Mouse (Mus musculus) MEL (cell line): ENCODE measurements around the gene Igfbp1. TPM values are rescaled to one million over a fixed set of nuclear protein-coding genes. Genes with fewer than 3 reads are reported as not detected.

ENCODE experiments used
- DNase-seq: peaks from one replicate; pipeline ENCODE4 v3.0.0; 2011; ENCODE audit warnings: low read depth, low spot score
- H3K27ac ChIP-seq: 2 replicates; pipeline ENCODE4 v1.5.1; 2012; ENCODE audit warnings: low read depth, mild to moderate bottlenecking, control low read depth, low read length, moderate library complexity; ENCODE audit not compliant: control insufficient read depth
- H3K27me3 ChIP-seq, 2 experiments: fragments of 150-350 bp in 1 of 2; sonication (generic) in 1 of 2; 2 replicates each; pipeline ENCODE4 v1.6.1; 2012; ENCODE audit warnings: low read length in 2 of 2, mild to moderate bottlenecking in 2 of 2, improper control_type of control experiment in 1 of 2, moderate library complexity in 1 of 2; ENCODE audit not compliant: insufficient read depth in 2 of 2, control insufficient read depth in 1 of 2
- H3K36me3 ChIP-seq, 2 experiments: 2 replicates each; pipeline ENCODE4 v1.6.1; 2012 to 2014; ENCODE audit warnings: low read length in 2 of 2, improper control_type of control experiment in 1 of 2, inconsistent platforms in 1 of 2, mild to moderate bottlenecking in 1 of 2; ENCODE audit not compliant: insufficient read depth in 2 of 2, control insufficient read depth in 1 of 2
- H3K4me1 ChIP-seq, 2 experiments: fragments of 150-350 bp in 1 of 2; sonication (generic) in 1 of 2; 2 replicates each; pipeline ENCODE4 v1.6.1; 2012; ENCODE audit warnings: low read length in 2 of 2, improper control_type of control experiment in 1 of 2, mild to moderate bottlenecking in 1 of 2; ENCODE audit not compliant: insufficient read depth in 2 of 2, control insufficient read depth in 1 of 2
- H3K4me3 ChIP-seq, 2 experiments: fragments of 150-350 bp in 1 of 2; sonication (generic) in 1 of 2; 2 replicates each; pipeline ENCODE4 v1.5.1; 2012; ENCODE audit warnings: low read depth in 2 of 2, low read length in 2 of 2, mild to moderate bottlenecking in 2 of 2, moderate library complexity in 2 of 2, control low read depth in 1 of 2, improper control_type of control experiment in 1 of 2; ENCODE audit not compliant: control insufficient read depth in 1 of 2, insufficient read depth in 1 of 2
- H3K79me2 ChIP-seq: 2 replicates; pipeline ENCODE4 v1.6.1; 2012; ENCODE audit warnings: mild to moderate bottlenecking, low read length, moderate library complexity; ENCODE audit not compliant: control insufficient read depth, poor library complexity, insufficient read depth
- H3K9ac ChIP-seq: 2 replicates; pipeline ENCODE4 v1.6.1; 2012; ENCODE audit warnings: low read depth, mild to moderate bottlenecking, control low read depth, low read length, moderate library complexity; ENCODE audit not compliant: control insufficient read depth, poor library complexity, severe bottlenecking
- H3K9me3 ChIP-seq: fragments of 150-350 bp; sonication (generic); replicated peaks from 2 replicates; pipeline ENCODE4 v1.6.1; 2012; ENCODE audit warnings: mild to moderate bottlenecking, low read length, improper control_type of control experiment, moderate library complexity; ENCODE audit not compliant: insufficient read depth
- CHD1 ChIP-seq: IDR thresholded peaks from 2 replicates; pipeline ENCODE4 v1.6.1; 2012; ENCODE audit warnings: low read depth, mild to moderate bottlenecking, inconsistent platforms, low read length, improper control_type of control experiment
- ETS1 ChIP-seq: IDR thresholded peaks from 2 replicates; pipeline ENCODE4 v1.6.1; 2012; ENCODE audit warnings: low read depth, mild to moderate bottlenecking, inconsistent platforms, low read length, improper control_type of control experiment, moderate library complexity
- GATA1 ChIP-seq: IDR thresholded peaks from 2 replicates; pipeline ENCODE4 v1.6.1; 2011; ENCODE audit warnings: low read depth, low read length, improper control_type of control experiment
- KAT2A ChIP-seq: conservative IDR thresholded peaks from 2 replicates; pipeline ENCODE4 v1.6.1; 2012; ENCODE audit warnings: low read depth, low read length, improper control_type of control experiment, inconsistent platforms
- MAZ ChIP-seq: IDR thresholded peaks from 2 replicates; pipeline ENCODE4 v1.6.1; 2012; ENCODE audit warnings: low read depth, mild to moderate bottlenecking, inconsistent platforms, low read length, improper control_type of control experiment
- MEF2A ChIP-seq: IDR thresholded peaks from 2 replicates; pipeline ENCODE4 v1.6.1; 2014; ENCODE audit warnings: low read depth, mild to moderate bottlenecking, inconsistent platforms, low read length, improper control_type of control experiment; ENCODE audit not compliant: poor library complexity, insufficient replicate concordance, severe bottlenecking; ENCODE audit errors: extremely low read depth
- MXI1 ChIP-seq: IDR thresholded peaks from 2 replicates; pipeline ENCODE4 v1.6.1; 2011; ENCODE audit warnings: mild to moderate bottlenecking, low read depth, low read length, improper control_type of control experiment
- MYB ChIP-seq: IDR thresholded peaks from 2 replicates; pipeline ENCODE4 v1.6.1; 2011; ENCODE audit warnings: mild to moderate bottlenecking, low read depth, low read length, improper control_type of control experiment
- MYC ChIP-seq: IDR thresholded peaks from 2 replicates; pipeline ENCODE4 v1.6.1; 2011; ENCODE audit warnings: low read depth, mild to moderate bottlenecking, low read length, improper control_type of control experiment, moderate library complexity
- NRF1 ChIP-seq: IDR thresholded peaks from 2 replicates; pipeline ENCODE4 v1.6.1; 2014; ENCODE audit warnings: low read depth, mild to moderate bottlenecking, inconsistent platforms, low read length, improper control_type of control experiment, moderate library complexity; ENCODE audit not compliant: poor library complexity, insufficient read depth, severe bottlenecking
- POLR2A ChIP-seq, 2 experiments: IDR thresholded peaks; 2 replicates each; pipeline ENCODE4 v1.6.1; 2011 to 2012; ENCODE audit warnings: low read length in 2 of 2, mild to moderate bottlenecking in 2 of 2, control low read depth in 1 of 2, improper control_type of control experiment in 1 of 2, low read depth in 1 of 2, moderate library complexity in 1 of 2; ENCODE audit not compliant: control insufficient read depth in 1 of 2, insufficient read depth in 1 of 2, poor library complexity in 1 of 2
- POLR2AphosphoS2 ChIP-seq: IDR thresholded peaks from 2 replicates; pipeline ENCODE4 v1.6.1; 2011; ENCODE audit warnings: low read length, improper control_type of control experiment
- SMC3 ChIP-seq: IDR thresholded peaks from 2 replicates; pipeline ENCODE4 v1.6.1; 2011; ENCODE audit warnings: low read depth, low read length, improper control_type of control experiment
- TCF12 ChIP-seq: IDR thresholded peaks from 2 replicates; pipeline ENCODE4 v1.6.1; 2014; ENCODE audit warnings: low read depth, mild to moderate bottlenecking, inconsistent platforms, low read length, improper control_type of control experiment, moderate library complexity
- UBTF ChIP-seq: IDR thresholded peaks from 2 replicates; pipeline ENCODE4 v1.6.1; 2012; ENCODE audit warnings: low read depth, mild to moderate bottlenecking, inconsistent platforms, low read length, improper control_type of control experiment, moderate library complexity, borderline replicate concordance; ENCODE audit not compliant: insufficient read depth
- ZC3H11A ChIP-seq: IDR thresholded peaks from 2 replicates; pipeline ENCODE4 v1.6.1; 2012; ENCODE audit warnings: low read depth, mild to moderate bottlenecking, inconsistent platforms, low read length, improper control_type of control experiment
- polyA plus RNA-seq, 2 experiments: library from polyadenylated mRNA; stranded (reverse) in 1 of 2; unstranded in 1 of 2; fragments of >175 nt in 1 of 2; fragments of >200 nt in 1 of 2; gene quantifications; 2 replicates each; pipeline versions ENCODE4 v1.2.1 to v1.2.4; 2012; ENCODE audit warnings: low replicate concordance in 2 of 2, low read depth in 1 of 2; ENCODE audit not compliant: insufficient read length in 2 of 2, insufficient read depth in 1 of 2, missing spikeins in 1 of 2
- total RNA-seq: library from RNA; depleted of rRNA; stranded (reverse); fragments of 300-350 nt; gene quantifications from 2 replicates; pipeline ENCODE4 v1.2.3, GENCODE M21; 2012

Igfbp1 gene
- total and polyA plus RNA-seq, 3 experiments = not detected

GRCm38 (mm10) chr11:7198006-7198405 lies 424 bp downstream of the Igfbp1 start:
- no peaks in the 10 kb centered on the region for H3K79me2 ChIP-seq
- H3K9ac ChIP-seq = no peak overlapping the region
- no peak for DNase-seq
- H3K27ac ChIP-seq = no peak overlapping the region
- no peaks in the 10 kb centered on the region for H3K36me3 ChIP-seq
- no peak overlapping the region for H3K4me3 ChIP-seq
- no peaks in the 10 kb centered on the region for H3K4me1 ChIP-seq
- no peak for TF ChIP-seq MEF2A
- TF ChIP-seq MYC = no peak
- no peak for TF ChIP-seq MAZ
- TF ChIP-seq KAT2A = no peak
- no peak for TF ChIP-seq CHD1
- no peak for TF ChIP-seq TCF12
- TF ChIP-seq POLR2A (IDR thresholded peaks at IDR 0.05; ENCODE audit: control insufficient read depth in 1 of 2, insufficient read depth in 1 of 2, low read depth in 1 of 2, low read length in 2 of 2, poor library complexity in 1 of 2) = no peak
- no peak for TF ChIP-seq GATA1
- no peak for TF ChIP-seq MYB
- TF ChIP-seq NRF1 = no peak
- no peak for TF ChIP-seq ZC3H11A
- no peak for TF ChIP-seq POLR2AphosphoS2
- H3K9me3 ChIP-seq = no peaks in the 10 kb centered on the region
- H3K27me3 ChIP-seq = no peaks in the 10 kb centered on the region

GRCm38 (mm10) chr11:7198481-7199256 lies 1.1 kb downstream of the Igfbp1 start:
- TF ChIP-seq MEF2A (no peak), ETS1 (no peak), UBTF (no peak), ZC3H11A (no peak), MXI1 (no peak), MYC (no peak), SMC3 (no peak)

More at GRCm38 (mm10) chr11:7198481-7199256, 1.1 kb downstream of the Igfbp1 start:
- H3K4me3 ChIP-seq = no peak overlapping the region
- H3K4me1 ChIP-seq = no peaks in the 10 kb centered on the region
- no peak overlapping the region for H3K27ac ChIP-seq
- H3K27me3 ChIP-seq = no peaks in the 10 kb centered on the region
- H3K79me2 ChIP-seq = no peaks in the 10 kb centered on the region
- H3K9ac ChIP-seq = no peak overlapping the region
- DNase-seq = no peak
- H3K36me3 ChIP-seq = no peaks in the 10 kb centered on the region
- H3K9me3 ChIP-seq = no peaks in the 10 kb centered on the region
